Mouse (Mus musculus) embryo, embryonic 11.5 days (tissue): ENCODE measurements around the gene Supt7l.
"Not testable (repeated sequence)": the region's sequence is repeated elsewhere in the genome, so short reads cannot be mapped to it uniquely, and the experiment has no call there.

Experiments used
- DNase-seq: peaks from one replicate; pipeline ENCODE4 v3.0.0-alpha.2; 2012; ENCODE audit warnings: low read depth, low spot score

Supt7l gene

GRCm38 (mm10) chr5:31527707-31528106, at the start of gene Supt7l:
Gene Supt7l (minus strand): TSS chr5:31527807.
- DNase-seq, result not testable (repeated sequence)

GRCm38 (mm10) chr5:31576539-31576975, 49.0 kb upstream of the Supt7l start:
- no peak for DNase-seq

GRCm38 (mm10) chr5:31573722-31574121, 46.1 kb upstream of the Supt7l start:
- DNase-seq, result no peak

GRCm38 (mm10) chr5:31571023-31571608, 43.5 kb upstream of the Supt7l start:
- DNase-seq, result no peak

GRCm38 (mm10) chr5:31567951-31568657, 40.5 kb upstream of the Supt7l start:
- no peak for DNase-seq

GRCm38 (mm10) chr5:31566457-31566856, 38.9 kb upstream of the Supt7l start:
- no peak for DNase-seq

- DNase-seq, result no peak
These were observed 38.4 kb upstream of the Supt7l start for GRCm38 (mm10) chr5:31566026-31566425.

- no peak for DNase-seq
These were observed 37.4 kb upstream of the Supt7l start for GRCm38 (mm10) chr5:31564976-31565375.

GRCm38 (mm10) chr5:31563905-31564304, 36.3 kb upstream of the Supt7l start:
- DNase-seq, result no peak

- peak; percentile 73 for DNase-seq
These were observed 35.9 kb upstream of the Supt7l start for GRCm38 (mm10) chr5:31563496-31563895.

- no peak for DNase-seq
These were observed 34.5 kb upstream of the Supt7l start for GRCm38 (mm10) chr5:31562036-31562666.

GRCm38 (mm10) chr5:31560352-31560751, 32.7 kb upstream of the Supt7l start:
- DNase-seq, result no peak

- no peak for DNase-seq
These were observed 31.8 kb upstream of the Supt7l start for GRCm38 (mm10) chr5:31559401-31559800.

GRCm38 (mm10) chr5:31535228-31535627, 7.6 kb upstream of the Supt7l start:
- no peak for DNase-seq

GRCm38 (mm10) chr5:31528560-31528959, 953 bp upstream of the Supt7l start:
- DNase-seq, result no peak

GRCm38 (mm10) chr5:31527117-31527680, 408 bp downstream of the Supt7l start:
- DNase-seq, result no peak

GRCm38 (mm10) chr5:31526354-31527116, 1.1 kb downstream of the Supt7l start, which contains the start of gene Slc4a1ap:
Gene Slc4a1ap (plus strand): TSS chr5:31526995.
- DNase-seq, result peak; percentile 66

- no peak for DNase-seq
These were observed 7.1 kb downstream of the Supt7l start for GRCm38 (mm10) chr5:31520556-31520955.

GRCm38 (mm10) chr5:31512481-31512880, 15.1 kb downstream of the Supt7l start:
- DNase-seq, result no peak

- DNase-seq, result no peak
These were observed 22.8 kb downstream of the Supt7l start for GRCm38 (mm10) chr5:31504843-31505242.

- DNase-seq, result peak; percentile 79
These were observed 32.9 kb downstream of the Supt7l start, which contains the start of gene Gpn1 for GRCm38 (mm10) chr5:31494513-31495297. Gene Gpn1 (plus strand): TSS chr5:31494741.
